Mouse (Mus musculus) cortical plate, adult 2 months (tissue): ENCODE results near the gene Galnt17.

Source experiments
- CTCF ChIP-seq: fragments of 200-500 bp; IDR thresholded peaks from 2 replicates; pipeline ENCODE4 v1.5.1; 2011; ENCODE audit warnings: mild to moderate bottlenecking, control low read depth, low read length; ENCODE audit not compliant: insufficient read depth; ENCODE audit errors: extremely low read depth
- POLR2A ChIP-seq: fragments of 200-500 bp; IDR thresholded peaks from 2 replicates; pipeline ENCODE4 v1.6.1; 2011; ENCODE audit warnings: mild to moderate bottlenecking, low read length, control low read depth; ENCODE audit not compliant: insufficient read depth; ENCODE audit errors: extremely low read depth

GRCm38 (mm10) chr5:131094771-131095170, 213.5 kb downstream of the Galnt17 start:
- no peak for TF ChIP-seq CTCF
- no peak for TF ChIP-seq POLR2A
